Mouse (Mus musculus) bone marrow, adult 2 months (tissue): Measurements from ENCODE around the gene Mrpl34.

Experiments
- CTCF ChIP-seq: fragments of 200-500 bp; IDR thresholded peaks from 2 replicates; pipeline ENCODE4 v1.5.1; 2011; ENCODE audit warnings: low read length, control low read depth; ENCODE audit not compliant: control insufficient read depth, insufficient read depth
- POLR2A ChIP-seq: fragments of 200-500 bp; IDR thresholded peaks from 2 replicates; pipeline ENCODE4 v1.6.1; 2011; ENCODE audit warnings: low read depth, mild to moderate bottlenecking, control low read depth, low read length, borderline replicate concordance; ENCODE audit not compliant: control insufficient read depth

DNA sequence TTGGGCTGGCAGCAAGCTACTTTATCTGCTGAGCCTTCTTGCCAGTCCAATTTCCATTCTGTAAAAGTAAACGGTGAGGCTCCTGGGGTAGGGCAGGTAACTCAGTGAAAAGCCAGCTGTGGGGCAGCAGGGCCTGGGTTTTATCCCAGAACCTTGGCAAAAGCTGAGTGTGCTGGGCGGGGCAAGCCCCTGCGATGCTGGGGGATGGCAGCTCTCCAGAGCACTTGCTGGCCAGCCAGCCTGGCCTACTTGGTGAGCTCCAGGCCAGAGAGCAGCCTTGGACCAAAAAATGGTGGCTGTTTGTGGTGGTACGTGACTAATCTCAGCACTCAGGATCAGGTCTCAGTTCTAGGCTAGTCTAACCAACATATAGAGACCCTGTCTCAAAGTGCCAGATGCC lies 41.2 kb downstream of the Mrpl34 start:
- TF ChIP-seq POLR2A (no peak), CTCF (no peak)
